Mouse (Mus musculus) forebrain, embryonic 16.5 days (tissue): ENCODE data around the gene Cacna1c. TPM values are rescaled to one million over a fixed set of nuclear protein-coding genes. Genes with fewer than 3 reads are reported as not detected.

Experiments used
- ATAC-seq: fragments of 200-750 bp; cut with Nextera tagmentation; 2 replicates; pipeline ENCODE4 v1.8.0; 2017; ENCODE audit warnings: mild to moderate bottlenecking, moderate library complexity
- H3K27ac ChIP-seq: fragments of 300-500 bp; sonication (generic); 2 replicates; pipeline ENCODE4 v1.5.1; 2014; ENCODE audit warnings: low read length, control low read depth
- H3K27me3 ChIP-seq: fragments of 300-500 bp; sonication (generic); replicated peaks from 2 replicates; pipeline ENCODE4 v1.6.1; 2014; ENCODE audit warnings: low read length; ENCODE audit not compliant: control insufficient read depth, insufficient read depth
- H3K36me3 ChIP-seq: fragments of 300-500 bp; sonication (generic); 2 replicates; pipeline ENCODE4 v1.6.1; 2014; ENCODE audit not compliant: control insufficient read depth, insufficient read depth
- H3K4me1 ChIP-seq: fragments of 300-500 bp; sonication (generic); replicated peaks from 2 replicates; pipeline ENCODE4 v1.6.1; 2014; ENCODE audit warnings: low read length; ENCODE audit not compliant: control insufficient read depth, insufficient read depth
- H3K4me2 ChIP-seq: fragments of 300-500 bp; sonication (generic); 2 replicates; pipeline ENCODE4 v1.6.1; 2014; ENCODE audit warnings: mild to moderate bottlenecking, low read length, control low read depth
- H3K4me3 ChIP-seq: fragments of 300-500 bp; sonication (generic); replicated peaks from 2 replicates; pipeline ENCODE4 v1.5.1; 2014; ENCODE audit warnings: mild to moderate bottlenecking, low read length, control low read depth
- H3K9ac ChIP-seq: fragments of 300-500 bp; sonication (generic); replicated peaks from 2 replicates; pipeline ENCODE4 v1.6.1; 2014; ENCODE audit warnings: low read depth, low read length, control low read depth
- H3K9me3 ChIP-seq: fragments of 300-500 bp; sonication (generic); 2 replicates; pipeline ENCODE4 v1.6.1; 2016; ENCODE audit warnings: low read length; ENCODE audit not compliant: control insufficient read depth
- WGBS: fragments of 180-500 bp; shearing (Covaris S2); extraction: QIAGEN DNeasy Blood & Tissue Kit; methylation state at CpG from one replicate; pipeline ENCODE4 v1.1.7; 2014; 5-methylcytosine and 5-hydroxymethylcytosine counted together
- polyA plus RNA-seq: library from polyadenylated mRNA; unstranded; fragments of >200 nt; fragmentation: Nextera tagmentation; extraction: Ambion mirVana; gene quantifications from 2 replicates; pipeline ENCODE4 v1.2.1, GENCODE M21; 2015

The Cacna1c gene
- polyA plus RNA-seq, 1 experiment from 2014 or later, result 9.8 TPM

DNA sequence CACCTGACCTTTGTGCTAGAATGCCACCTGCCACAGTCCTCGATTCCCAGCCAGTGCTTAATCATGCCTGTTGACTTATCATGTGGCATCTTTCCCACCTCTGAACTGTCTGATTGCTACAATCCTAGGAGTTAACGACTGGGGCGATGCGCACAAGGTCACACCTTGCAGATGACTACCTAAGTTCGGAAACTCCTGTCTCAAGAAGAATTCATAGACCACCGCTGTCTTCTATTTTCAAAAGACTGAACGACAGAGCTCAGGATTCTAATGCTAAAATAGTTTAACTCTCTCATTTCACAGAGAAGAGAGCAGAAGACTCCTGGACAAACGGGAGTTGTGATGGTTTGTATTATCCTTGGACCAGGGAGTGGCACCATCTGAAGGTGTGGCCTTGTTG lies 426.4 kb downstream of the Cacna1c start:
- H3K27ac ChIP-seq, result no peak overlapping the region
- H3K4me1 ChIP-seq, result no peaks in the 10 kb centered on the region
- H3K36me3 ChIP-seq, result 0 out of 2 replicates have a peak, but pooled peaks cover 3% of the 10 kb centered on the region
- no peak for ATAC-seq
- no peak overlapping the region for H3K4me2 ChIP-seq
- H3K27me3 ChIP-seq, result no peaks in the 10 kb centered on the region
- H3K9me3 ChIP-seq, result no peaks in the 10 kb centered on the region
- WGBS, result 94% methylated on average over 8 of the region's 8 CpGs
- H3K9ac ChIP-seq, result no peak overlapping the region
- no peak overlapping the region for H3K4me3 ChIP-seq

DNA sequence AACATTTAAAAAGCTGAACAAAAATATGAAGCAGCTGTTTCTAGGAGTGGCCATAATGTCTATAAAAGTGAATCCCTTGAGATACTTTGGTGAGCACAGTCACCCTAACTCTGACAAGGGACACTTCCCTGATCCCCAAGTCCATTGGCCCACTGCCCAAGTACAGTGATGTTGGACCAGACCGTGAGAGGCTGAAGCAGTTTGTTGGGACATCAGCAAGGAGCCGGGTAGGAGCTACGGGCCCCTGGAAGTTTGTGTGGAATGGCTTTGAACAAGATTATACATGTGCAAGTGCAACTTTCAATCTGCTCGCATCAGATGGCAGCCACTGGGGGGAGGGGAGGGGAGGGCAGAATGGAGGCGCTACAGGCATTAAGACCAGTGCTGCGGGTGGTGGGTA lies 428.5 kb downstream of the Cacna1c start:
- H3K4me3 ChIP-seq, result no peak overlapping the region
- no peaks in the 10 kb centered on the region for H3K36me3 ChIP-seq
- no peaks in the 10 kb centered on the region for H3K9me3 ChIP-seq
- no peaks in the 10 kb centered on the region for H3K4me1 ChIP-seq
- H3K9ac ChIP-seq, result no peak overlapping the region
- WGBS, result 66% methylated on average over 6 of the region's 6 CpGs
- H3K4me2 ChIP-seq, result no peak overlapping the region
- H3K27me3 ChIP-seq, result no peaks in the 10 kb centered on the region
- no peak for ATAC-seq
- no peak overlapping the region for H3K27ac ChIP-seq

DNA sequence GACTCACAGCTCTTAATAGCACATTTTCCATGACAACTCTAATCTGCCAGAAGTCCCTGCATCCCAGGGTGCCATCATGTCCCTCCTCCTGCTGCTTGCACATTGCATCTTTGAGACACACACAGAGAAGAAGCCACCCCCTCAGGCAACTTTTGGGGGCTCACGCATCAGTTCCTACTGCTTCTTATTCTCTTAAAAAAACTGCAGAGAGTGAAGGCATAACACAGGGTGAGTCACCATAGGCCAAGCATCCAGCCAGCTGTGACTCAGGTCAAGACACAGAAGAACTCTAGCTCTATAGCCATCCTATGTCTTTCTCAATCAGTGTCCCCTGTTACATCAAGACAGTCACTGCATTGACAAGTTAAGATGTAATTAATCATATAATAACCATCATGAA lies 431.0 kb downstream of the Cacna1c start:
- no peak overlapping the region for H3K27ac ChIP-seq
- H3K36me3 ChIP-seq, result no peaks in the 10 kb centered on the region
- no peak overlapping the region for H3K4me3 ChIP-seq
- WGBS, result 83% methylated on average over 1 of the region's 1 CpGs
- no peaks in the 10 kb centered on the region for H3K9me3 ChIP-seq
- no peak overlapping the region for H3K9ac ChIP-seq
- no peaks in the 10 kb centered on the region for H3K4me1 ChIP-seq
- no peak for ATAC-seq
- no peak overlapping the region for H3K4me2 ChIP-seq
- no peaks in the 10 kb centered on the region for H3K27me3 ChIP-seq

DNA sequence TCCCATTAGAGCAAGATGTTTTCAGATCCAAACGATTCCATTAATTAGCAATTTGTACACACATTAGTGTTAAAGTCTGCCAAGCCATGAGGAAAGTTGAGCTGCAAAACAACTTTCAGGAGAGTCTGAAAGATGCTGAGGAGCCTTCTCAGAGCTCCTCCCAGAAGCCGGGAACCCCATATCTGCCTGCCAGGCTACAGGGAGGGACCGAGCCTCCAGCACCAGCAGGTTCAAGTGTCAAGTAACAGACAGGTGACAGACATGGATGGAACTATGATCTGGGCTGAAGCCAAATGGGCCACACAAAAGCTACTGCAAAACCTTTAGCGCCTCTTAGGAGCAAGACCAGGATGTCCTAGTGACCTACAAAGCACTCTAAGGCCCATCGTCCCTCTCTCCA lies 437.2 kb downstream of the Cacna1c start:
- 66% methylated on average over 5 of the region's 5 CpGs for WGBS
- Histone ChIP-seq H3K36me3 (no peaks in the 10 kb centered on the region), H3K9ac (no peak overlapping the region), H3K4me2 (no peak overlapping the region), H3K27me3 (no peaks in the 10 kb centered on the region), H3K4me3 (no peak overlapping the region), H3K9me3 (no peaks in the 10 kb centered on the region), H3K4me1 (peaks cover 16% of the 10 kb centered on the region), H3K27ac (no peak overlapping the region)
- ATAC-seq, result no peak

DNA sequence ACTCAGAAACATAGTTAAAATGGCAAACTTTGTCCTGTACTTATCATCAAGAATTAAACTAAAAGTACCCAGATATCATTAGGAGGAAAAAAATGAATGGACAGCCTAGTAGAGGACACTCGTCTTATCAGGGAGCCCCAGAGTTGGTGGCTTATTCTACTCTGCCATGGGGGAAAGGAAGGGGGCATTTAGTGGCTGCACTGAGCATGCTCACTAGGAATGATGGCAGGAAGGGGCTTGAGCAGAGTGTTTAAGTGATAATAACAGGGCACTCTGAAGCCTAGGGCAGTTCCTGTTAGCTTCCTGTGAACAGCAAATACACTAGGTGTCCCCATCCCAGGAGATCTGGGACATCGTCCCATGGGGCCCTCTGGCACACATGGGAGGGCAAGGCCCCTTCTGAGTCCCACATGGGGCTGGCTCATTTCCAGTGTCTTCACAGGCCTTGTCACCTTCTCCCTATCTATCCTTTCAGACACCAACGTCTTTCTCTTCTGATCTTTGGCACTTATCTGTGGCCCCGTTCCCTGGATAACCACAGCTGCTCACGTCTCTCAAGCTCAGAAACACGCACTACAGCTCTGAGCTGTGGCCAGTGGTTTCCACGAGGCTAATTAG lies 437.8 kb downstream of the Cacna1c start:
- H3K4me1 ChIP-seq, result peaks cover 18% of the 10 kb centered on the region
- no peaks in the 10 kb centered on the region for H3K36me3 ChIP-seq
- H3K9ac ChIP-seq, result no peak overlapping the region
- H3K27me3 ChIP-seq, result no peaks in the 10 kb centered on the region
- 44% methylated on average over 7 of the region's 7 CpGs for WGBS
- H3K4me3 ChIP-seq, result no peak overlapping the region
- no peak for ATAC-seq
- no peaks in the 10 kb centered on the region for H3K9me3 ChIP-seq
- H3K4me2 ChIP-seq, result no peak overlapping the region
- no peak overlapping the region for H3K27ac ChIP-seq

DNA sequence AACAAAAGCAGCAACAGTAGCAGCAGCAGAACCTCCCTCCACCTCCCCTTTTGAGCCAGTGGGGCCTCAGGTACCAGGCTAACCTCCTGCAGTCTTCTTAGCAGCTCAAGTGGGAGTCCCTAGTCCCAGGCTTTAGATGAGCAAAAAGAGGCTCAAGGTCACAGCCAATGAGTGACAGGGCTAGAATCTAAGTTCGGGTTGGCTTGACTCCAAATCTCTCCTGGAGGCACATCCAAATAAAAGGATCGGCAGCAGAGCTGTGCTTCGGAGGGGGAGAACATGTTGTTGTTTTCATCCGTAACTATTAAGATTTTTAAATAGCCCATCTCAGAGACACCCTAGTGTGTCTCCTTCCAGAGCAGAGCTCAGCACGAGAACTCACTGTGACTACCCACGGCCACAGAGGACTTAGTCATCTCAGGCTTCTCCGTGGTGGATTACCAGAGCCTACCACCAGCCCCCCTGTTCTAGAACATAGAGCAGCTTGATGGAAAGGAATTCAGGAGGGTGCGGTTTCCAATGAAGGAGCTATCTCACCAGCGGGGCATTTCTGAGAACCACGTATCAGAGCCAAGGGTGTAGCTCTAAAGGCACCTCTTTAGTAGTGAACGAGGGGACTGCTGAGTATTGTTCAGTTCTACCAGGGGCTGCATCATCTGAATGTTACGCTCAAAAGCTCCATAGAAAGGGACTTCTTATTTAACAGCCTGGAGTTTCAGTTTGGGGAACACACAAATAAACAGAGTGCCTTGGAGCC lies 438.5 kb downstream of the Cacna1c start:
- no peak overlapping the region for H3K4me3 ChIP-seq
- ATAC-seq, result no peak
- H3K36me3 ChIP-seq, result no peaks in the 10 kb centered on the region
- no peak overlapping the region for H3K9ac ChIP-seq
- H3K27ac ChIP-seq, result no peak overlapping the region
- WGBS, result 67% methylated on average over 12 of the region's 12 CpGs
- H3K27me3 ChIP-seq, result no peaks in the 10 kb centered on the region
- peaks cover 19% of the 10 kb centered on the region for H3K4me1 ChIP-seq
- no peak overlapping the region for H3K4me2 ChIP-seq
- H3K9me3 ChIP-seq, result no peaks in the 10 kb centered on the region

DNA sequence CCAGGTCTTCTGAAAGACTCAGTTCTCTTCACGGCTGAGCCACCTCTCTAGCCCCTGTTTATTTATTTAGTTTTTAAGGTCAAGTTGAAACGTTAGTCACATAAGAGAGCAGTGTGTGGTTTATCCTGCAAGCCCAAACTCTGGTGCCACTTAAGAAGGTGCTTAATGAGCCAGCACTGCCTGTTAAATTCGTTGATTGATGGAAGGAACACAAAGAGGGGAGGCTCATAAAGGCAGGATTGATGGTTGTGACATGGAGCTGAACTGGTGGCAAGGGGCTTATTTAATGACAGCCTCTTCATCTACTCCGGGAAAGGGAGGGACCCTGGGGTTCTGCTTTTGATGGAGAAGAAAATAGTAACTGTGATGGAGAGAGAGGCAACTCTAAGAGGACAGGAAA lies 439.7 kb downstream of the Cacna1c start:
- H3K4me1 ChIP-seq, result peaks cover 19% of the 10 kb centered on the region
- ATAC-seq, result peak; percentile 62
- H3K27me3 ChIP-seq, result no peaks in the 10 kb centered on the region
- 11% methylated on average over 4 of the region's 4 CpGs for WGBS
- no peak overlapping the region for H3K9ac ChIP-seq
- H3K36me3 ChIP-seq, result no peaks in the 10 kb centered on the region
- H3K9me3 ChIP-seq, result no peaks in the 10 kb centered on the region
- H3K4me2 ChIP-seq, result no peak overlapping the region
- no peak overlapping the region for H3K27ac ChIP-seq
- no peak overlapping the region for H3K4me3 ChIP-seq

DNA sequence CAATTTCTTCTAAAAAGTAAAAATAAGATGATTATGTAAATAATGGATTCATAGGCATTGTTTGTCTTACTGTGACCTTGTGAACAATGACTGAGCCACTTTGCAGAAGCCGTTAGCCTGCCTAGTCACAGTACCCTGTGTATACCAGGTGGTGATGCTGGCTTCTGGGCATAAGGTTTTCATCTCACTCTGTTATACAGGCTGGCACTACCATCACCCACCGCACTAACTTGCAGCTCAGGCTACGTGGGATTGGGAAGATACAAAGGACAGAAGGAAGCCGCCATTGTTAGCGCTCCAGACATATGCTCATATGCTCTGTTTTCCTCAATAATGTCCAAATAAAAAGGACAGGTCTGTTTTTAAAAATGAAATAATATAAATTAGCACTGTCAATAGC lies 440.4 kb downstream of the Cacna1c start:
- WGBS, result 61% methylated on average over 5 of the region's 5 CpGs
- Histone ChIP-seq H3K4me1 (peaks cover 19% of the 10 kb centered on the region), H3K27me3 (no peaks in the 10 kb centered on the region), H3K27ac (0 out of 2 replicates have a peak overlapping the region, but pooled peaks have one; percentile 38), H3K9me3 (no peaks in the 10 kb centered on the region), H3K36me3 (no peaks in the 10 kb centered on the region), H3K4me2 (no peak overlapping the region), H3K4me3 (no peak overlapping the region), H3K9ac (no peak overlapping the region)
- ATAC-seq, result peak; percentile 73

DNA sequence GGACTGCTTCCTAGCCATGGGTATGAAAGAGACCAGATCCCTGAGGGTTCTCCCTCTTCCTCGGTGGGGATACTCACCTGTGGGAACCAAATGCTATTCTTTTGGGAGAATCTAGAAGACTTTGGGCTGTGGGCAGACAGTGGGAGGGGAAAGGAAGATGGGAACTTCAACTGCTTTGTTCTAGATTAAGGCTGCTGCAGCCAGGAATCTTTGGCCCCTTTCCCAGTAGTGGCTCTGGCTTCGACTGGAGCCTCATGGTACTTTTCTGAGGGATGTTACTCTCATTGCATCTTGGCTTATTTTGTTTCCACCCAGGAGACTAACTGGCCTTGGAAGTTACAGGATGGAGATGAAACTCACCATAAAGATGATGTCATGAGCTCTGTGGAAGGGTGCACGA lies 441.8 kb downstream of the Cacna1c start:
- no peaks in the 10 kb centered on the region for H3K36me3 ChIP-seq
- H3K4me3 ChIP-seq, result no peak overlapping the region
- no peak overlapping the region for H3K9ac ChIP-seq
- H3K27ac ChIP-seq, result peak overlapping the region; percentile 42; the same call in 1 of the 2 replicates
- no peak overlapping the region for H3K4me2 ChIP-seq
- no peak for ATAC-seq
- no peaks in the 10 kb centered on the region for H3K27me3 ChIP-seq
- no peaks in the 10 kb centered on the region for H3K9me3 ChIP-seq
- H3K4me1 ChIP-seq, result peaks cover 19% of the 10 kb centered on the region
- WGBS, result 75% methylated on average over 3 of the region's 3 CpGs
